22 mouse cellular contexts compared by ENCODE assay signal in genomic region chr15:67467404-67468345, GRCm38 (mm10).
DNase-seq lines count a peak whose midpoint lies in the region; ATAC-seq and TF ChIP-seq lines count a peak whose summit lies in the region.
"Had no signal": no experiment of that assay in that cellular context is flagged by ENCODE, and none has a peak within 500 bp of the region (broad histone marks: within the 10 kb centered on the region; RNA-seq: fewer than 3 reads in every experiment).

No protein-coding gene starts in this region.

- TF ChIP-seq EP300 in stomach, postnatal 0 days (optimal IDR thresholded peaks at IDR 0.05) = no peak

- 60% methylated on average over 4 of the region's 4 CpGs for WGBS in limb, embryonic 14.5 days
- 65% methylated on average over 4 of the region's 4 CpGs for WGBS in limb, embryonic 10.5 days
- 40% methylated on average over 4 of the region's 4 CpGs for WGBS in intestine, postnatal 0 days
- 40% methylated on average over 4 of the region's 4 CpGs for WGBS in stomach, postnatal 0 days

- no peak for ATAC-seq in limb, embryonic 14.5 days (ENCODE audit: low FRiP score, low read depth)
- ATAC-seq in intestine, postnatal 0 days = 0 out of 2 replicates have a peak, but pooled peaks have one; percentile 13
- ATAC-seq in stomach, postnatal 0 days (ENCODE audit: low FRiP score, low TSS enrichment) = no peak
- ATAC-seq: activated CD4-positive, CD25-positive, alpha-beta regulatory T cell, adult 4 months; forebrain, embryonic 16.5 days; Patski had no signal

- H3K4me2 ChIP-seq in limb, embryonic 14.5 days (replicated peaks; ENCODE audit: low read depth, low read length, severe bottlenecking) = no peak overlapping the region
- no peak overlapping the region for H3K4me2 ChIP-seq in intestine, postnatal 0 days (replicated peaks; ENCODE audit: low read depth)
- H3K4me2 ChIP-seq in stomach, postnatal 0 days (replicated peaks; ENCODE audit: low read depth) = no peak overlapping the region
- H3K4me2 ChIP-seq: embryonic facial prominence, embryonic 12.5 days; forebrain, embryonic 12.5 days; heart, embryonic 11.5 days; heart, embryonic 15.5 days; hindbrain, embryonic 14.5 days had no signal

- no peaks in the 10 kb centered on the region for H3K9me3 ChIP-seq in limb, embryonic 14.5 days (ENCODE audit: control insufficient read depth, low read length)
- H3K9me3 ChIP-seq in limb, embryonic 10.5 days (replicated peaks) = no peaks in the 10 kb centered on the region
- no peaks in the 10 kb centered on the region for H3K9me3 ChIP-seq in intestine, postnatal 0 days (ENCODE audit: control insufficient read depth)
- no peaks in the 10 kb centered on the region for H3K9me3 ChIP-seq in stomach, postnatal 0 days (ENCODE audit: control insufficient read depth, low read length)
- H3K9me3 ChIP-seq: embryonic facial prominence, embryonic 12.5 days; forebrain, embryonic 12.5 days; heart, embryonic 15.5 days; hindbrain, embryonic 10.5 days had no signal

- no peak overlapping the region for H3K9ac ChIP-seq in limb, embryonic 14.5 days (ENCODE audit: low read depth, low read length, severe bottlenecking)
- no peak overlapping the region for H3K9ac ChIP-seq in intestine, postnatal 0 days (ENCODE audit: low read depth, low read length)
- no peak overlapping the region for H3K9ac ChIP-seq in stomach, postnatal 0 days (ENCODE audit: low read length)
- H3K9ac ChIP-seq: embryonic facial prominence, embryonic 12.5 days; forebrain, embryonic 12.5 days; heart, embryonic 15.5 days; hindbrain, embryonic 14.5 days had no signal

- TF ChIP-seq POLR2A in limb, embryonic 14.5 days (IDR thresholded peaks at IDR 0.05; ENCODE audit: borderline replicate concordance, extremely low read depth, insufficient read depth, insufficient read length) = no peak

- no peak overlapping the region for H3K27ac ChIP-seq in limb, embryonic 14.5 days (replicated peaks; ENCODE audit: low read depth, low read length)
- no peak overlapping the region for H3K27ac ChIP-seq in limb, embryonic 10.5 days
- H3K27ac ChIP-seq in intestine, postnatal 0 days (ENCODE audit: low read depth, low read length) = no peak overlapping the region
- H3K27ac ChIP-seq in stomach, postnatal 0 days (replicated peaks) = no peak overlapping the region
- H3K27ac ChIP-seq: embryonic facial prominence, embryonic 12.5 days; forebrain, embryonic 12.5 days; heart, adult 2 months; heart, embryonic 15.5 days; hindbrain, embryonic 10.5 days; hindbrain, embryonic 14.5 days had no signal

- no peak for TF ChIP-seq CTCF in intestine, postnatal 0 days (IDR thresholded peaks at IDR 0.05; ENCODE audit: low read depth)
- no peak for TF ChIP-seq CTCF in stomach, postnatal 0 days (IDR thresholded peaks at IDR 0.05; ENCODE audit: low read depth)

- DNase-seq in limb, embryonic 14.5 days (ENCODE audit: low spot score) = peak; percentile 4
- no peak for DNase-seq in limb, embryonic 10.5 days (ENCODE audit: low spot score)
- peak; percentile 17 for DNase-seq in brain, adult 2 months (ENCODE audit: low read depth, low spot score)
- no peak for DNase-seq in kidney, postnatal 14 days
- DNase-seq in natural killer cell, adult 2 months (ENCODE audit: low spot score in 2 of 2) = no peak
- DNase-seq in stomach, postnatal 0 days (ENCODE audit: low spot score) = no peak
- DNase-seq: adrenal gland, postnatal 14 days; cerebellum, adult 2 months; cerebellum, postnatal 10 days; gastrocnemius, postnatal 14 days; heart, adult 2 months; kidney, adult 11 months had no signal

- no peaks in the 10 kb centered on the region for H3K4me1 ChIP-seq in limb, embryonic 14.5 days (ENCODE audit: control insufficient read depth, insufficient read depth, low read length)
- H3K4me1 ChIP-seq in limb, embryonic 10.5 days = no peaks in the 10 kb centered on the region
- H3K4me1 ChIP-seq in intestine, postnatal 0 days (replicated peaks; ENCODE audit: control insufficient read depth, insufficient read depth, low read length) = no peaks in the 10 kb centered on the region
- H3K4me1 ChIP-seq in stomach, postnatal 0 days (replicated peaks; ENCODE audit: control insufficient read depth, insufficient read depth) = no peaks in the 10 kb centered on the region
- H3K4me1 ChIP-seq: embryonic facial prominence, embryonic 12.5 days; heart, embryonic 15.5 days; hindbrain, embryonic 10.5 days had no signal

- no peak overlapping the region for H3K4me3 ChIP-seq in limb, embryonic 14.5 days (replicated peaks; ENCODE audit: low read length)
- no peak overlapping the region for H3K4me3 ChIP-seq in limb, embryonic 10.5 days
- no peak overlapping the region for H3K4me3 ChIP-seq in intestine, postnatal 0 days (ENCODE audit: low read depth, low read length)
- H3K4me3 ChIP-seq in stomach, postnatal 0 days (ENCODE audit: low read depth, low read length) = no peak overlapping the region
- H3K4me3 ChIP-seq: embryonic facial prominence, embryonic 12.5 days; forebrain, embryonic 12.5 days; heart, adult 2 months; heart, embryonic 15.5 days; hindbrain, embryonic 10.5 days had no signal

- H3K36me3 ChIP-seq in limb, embryonic 14.5 days (ENCODE audit: control insufficient read depth, insufficient read depth, low read length) = no peaks in the 10 kb centered on the region
- no peaks in the 10 kb centered on the region for H3K36me3 ChIP-seq in limb, embryonic 10.5 days
- no peaks in the 10 kb centered on the region for H3K36me3 ChIP-seq in intestine, postnatal 0 days (ENCODE audit: control insufficient read depth, insufficient read depth)
- H3K36me3 ChIP-seq in stomach, postnatal 0 days (ENCODE audit: control insufficient read depth, insufficient read depth, low read length) = no peaks in the 10 kb centered on the region
- H3K36me3 ChIP-seq: embryonic facial prominence, embryonic 12.5 days; forebrain, embryonic 12.5 days; heart, embryonic 15.5 days; hindbrain, embryonic 10.5 days had no signal

- no peaks in the 10 kb centered on the region for H3K27me3 ChIP-seq in limb, embryonic 14.5 days (ENCODE audit: control insufficient read depth, insufficient read depth, low read length)
- H3K27me3 ChIP-seq in limb, embryonic 10.5 days (ENCODE audit: low read depth, poor library complexity, severe bottlenecking) = no peaks in the 10 kb centered on the region
- no peaks in the 10 kb centered on the region for H3K27me3 ChIP-seq in intestine, postnatal 0 days (replicated peaks; ENCODE audit: control insufficient read depth, insufficient read depth, low read length)
- H3K27me3 ChIP-seq in stomach, postnatal 0 days (ENCODE audit: control insufficient read depth, insufficient read depth, low read length) = no peaks in the 10 kb centered on the region
- H3K27me3 ChIP-seq: embryonic facial prominence, embryonic 12.5 days; forebrain, embryonic 12.5 days; heart, embryonic 15.5 days; Patski had no signal

Comparison
In these comparisons a context has a peak if more than half of its experiments do, and no peak if none do; other contexts are left out.
1. DNase-seq: peak in limb, embryonic 14.5 days (single experiment) and brain, adult 2 months (single experiment); none in limb, embryonic 10.5 days (single experiment), kidney, postnatal 14 days (single experiment), natural killer cell, adult 2 months (0 of 2) and stomach, postnatal 0 days (single experiment).